In the genomic region with DNA sequence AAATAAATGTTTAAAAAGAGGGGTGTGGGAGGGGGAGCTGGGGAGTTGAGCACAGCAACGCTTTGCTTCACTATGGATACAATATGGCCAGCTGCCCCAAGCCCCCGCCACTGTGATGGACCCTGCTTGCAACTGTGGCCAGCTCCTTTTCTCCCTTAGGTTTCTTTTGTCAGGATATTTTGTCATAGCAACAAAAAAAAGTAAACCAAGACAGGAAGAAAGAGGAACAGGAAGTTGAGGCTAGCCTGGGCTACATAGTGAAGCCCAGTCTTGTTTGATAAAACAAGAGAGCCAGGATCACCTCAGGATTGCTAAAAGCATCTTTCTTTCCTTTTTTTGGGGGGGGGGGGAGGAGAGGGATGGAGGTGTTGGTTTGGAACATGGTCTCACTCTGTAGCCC, we compare ENCODE assay signal across 31 mouse cellular contexts.
"Had no signal": no experiment of that assay in that cellular context is flagged by ENCODE, and none has a peak within 500 bp of the region (broad histone marks: within the 10 kb centered on the region; RNA-seq: fewer than 3 reads in every experiment).

No protein-coding gene starts in this region.

- ATAC-seq: liver, embryonic 12.5 days; liver, postnatal 0 days; lung, postnatal 0 days; midbrain, embryonic 13.5 days; midbrain, embryonic 15.5 days; midbrain, embryonic 16.5 days had no signal

- H3K27me3 ChIP-seq: limb, embryonic 12.5 days; limb, embryonic 13.5 days; limb, embryonic 15.5 days; liver, embryonic 12.5 days; liver, embryonic 13.5 days; liver, embryonic 15.5 days; lung, embryonic 15.5 days; midbrain, embryonic 12.5 days; midbrain, embryonic 13.5 days; midbrain, embryonic 15.5 days had no signal

- H3K4me2 ChIP-seq: limb, embryonic 12.5 days; limb, embryonic 13.5 days; limb, embryonic 15.5 days; liver, embryonic 11.5 days; liver, embryonic 12.5 days; liver, embryonic 13.5 days; liver, embryonic 15.5 days; lung, embryonic 14.5 days; lung, embryonic 15.5 days; midbrain, embryonic 11.5 days; midbrain, embryonic 12.5 days; midbrain, embryonic 13.5 days; midbrain, embryonic 15.5 days had no signal

- H3K27ac ChIP-seq: left cerebral cortex, adult 2 months; limb, embryonic 10.5 days; limb, embryonic 12.5 days; limb, embryonic 13.5 days; limb, embryonic 15.5 days; liver, embryonic 13.5 days; liver, embryonic 14.5 days; lung, embryonic 15.5 days; macrophage; midbrain, embryonic 10.5 days; midbrain, embryonic 12.5 days; midbrain, embryonic 13.5 days; midbrain, embryonic 15.5 days had no signal

- H3K9me3 ChIP-seq: limb, embryonic 10.5 days; limb, embryonic 12.5 days; limb, embryonic 13.5 days; limb, embryonic 15.5 days; liver, embryonic 12.5 days; liver, embryonic 13.5 days; liver, embryonic 15.5 days; lung, embryonic 15.5 days; midbrain, embryonic 10.5 days; midbrain, embryonic 12.5 days; midbrain, embryonic 13.5 days; midbrain, embryonic 15.5 days had no signal

- DNase-seq: left cerebral cortex, postnatal 4 days; liver; liver, embryonic 13.5 days; liver, postnatal 0 days; lung, adult 18-20 months; lung, adult 2 months; lung, embryonic 14.5 days; lung, postnatal 10 days; lung, postnatal 14 days; lung, postnatal 36 days; lung, postnatal 4 days; midbrain, embryonic 14.5 days had no signal

- H3K9ac ChIP-seq: limb, embryonic 12.5 days; limb, embryonic 13.5 days; limb, embryonic 15.5 days; liver, embryonic 12.5 days; liver, embryonic 13.5 days; liver, embryonic 14.5 days; liver, embryonic 15.5 days; liver, postnatal 0 days; lung, embryonic 14.5 days; lung, embryonic 15.5 days; midbrain, embryonic 12.5 days; midbrain, embryonic 13.5 days; midbrain, embryonic 15.5 days had no signal

- H3K4me3 ChIP-seq: left cerebral cortex, adult 2 months; limb, embryonic 10.5 days; limb, embryonic 12.5 days; limb, embryonic 13.5 days; limb, embryonic 15.5 days; liver, embryonic 12.5 days; liver, embryonic 13.5 days; liver, embryonic 15.5 days; lung, embryonic 15.5 days; midbrain, embryonic 10.5 days; midbrain, embryonic 12.5 days; midbrain, embryonic 13.5 days; midbrain, embryonic 15.5 days; myocyte had no signal
